Mouse (Mus musculus) megakaryocyte, embryonic 14.5 days (primary cell): Measurements from ENCODE around the gene Rnf130.

ENCODE experiments used
- FLI1 ChIP-seq: IDR thresholded peaks from 2 replicates; pipeline ENCODE4 v1.6.1; 2012; ENCODE audit warnings: low read length, inconsistent platforms, mixed read lengths
- GATA1 ChIP-seq: IDR thresholded peaks from 3 replicates; pipeline ENCODE4 v1.6.1; 2012; ENCODE audit warnings: mixed read lengths, low read length, inconsistent platforms, borderline replicate concordance

GRCm38 (mm10) chr11:50024445-50024832 lies 707 bp upstream of the Rnf130 start:
- TF ChIP-seq GATA1: no peak
- no peak for TF ChIP-seq FLI1
